28 mouse cellular contexts compared by ENCODE assay signal in genomic region chr10:69918461-69919151, GRCm38 (mm10).
DNase-seq lines count a peak whose midpoint lies in the region; ATAC-seq lines count a peak whose summit lies in the region.
"Had no signal": no experiment of that assay in that cellular context is flagged by ENCODE, and none has a peak within 500 bp of the region (broad histone marks: within the 10 kb centered on the region; RNA-seq: fewer than 3 reads in every experiment).

No protein-coding gene starts in this region.

- H3K9me3 ChIP-seq in midbrain, embryonic 11.5 days (ENCODE audit: control insufficient read depth, low read length): no peaks in the 10 kb centered on the region
- no peaks in the 10 kb centered on the region for H3K9me3 ChIP-seq in midbrain, embryonic 15.5 days
- H3K9me3 ChIP-seq: embryonic facial prominence, embryonic 10.5 days; embryonic facial prominence, embryonic 13.5 days; forebrain, embryonic 12.5 days; hindbrain, embryonic 10.5 days had no signal

- no peak for ATAC-seq in midbrain, embryonic 11.5 days (ENCODE audit: low FRiP score)
- ATAC-seq in midbrain, embryonic 15.5 days (replicated peaks): no peak
- peak; percentile 66 for ATAC-seq in common myeloid progenitor, adult 5-6 weeks (replicated peaks; ENCODE audit: low read depth, poor library complexity, severe bottlenecking)
- ATAC-seq in megakaryocyte, adult 5-6 weeks (ENCODE audit: poor library complexity, severe bottlenecking): peak; percentile 86
- ATAC-seq: CD4-positive, CD25-positive, alpha-beta regulatory T cell, adult 4 months; hindbrain, postnatal 0 days; inflammation-experienced regulatory T-cells, adult 6 months; intestine, embryonic 16.5 days; Patski had no signal

- H3K36me3 ChIP-seq in midbrain, embryonic 11.5 days (ENCODE audit: control insufficient read depth, insufficient read depth, low read length): no peaks in the 10 kb centered on the region
- 0 out of 2 replicates have a peak, but pooled peaks cover 6% of the 10 kb centered on the region for H3K36me3 ChIP-seq in midbrain, embryonic 15.5 days (replicated peaks)
- H3K36me3 ChIP-seq: embryonic facial prominence, embryonic 13.5 days; forebrain, embryonic 12.5 days had no signal

- peaks cover under 1% of the 10 kb centered on the region; the same call in 1 of the 2 replicates for H3K4me1 ChIP-seq in midbrain, embryonic 11.5 days (ENCODE audit: control insufficient read depth, insufficient read depth, low read length)
- no peaks in the 10 kb centered on the region for H3K4me1 ChIP-seq in midbrain, embryonic 15.5 days
- H3K4me1 ChIP-seq: forebrain, embryonic 12.5 days had no signal

- H3K4me2 ChIP-seq in midbrain, embryonic 11.5 days: no peak overlapping the region
- H3K4me2 ChIP-seq in midbrain, embryonic 15.5 days: no peak overlapping the region
- H3K4me2 ChIP-seq: embryonic facial prominence, embryonic 13.5 days; forebrain, embryonic 12.5 days; heart, embryonic 11.5 days; hindbrain, embryonic 14.5 days had no signal

- peak; percentile 74 for DNase-seq in midbrain, embryonic 11.5 days (ENCODE audit: low spot score, missing footprints)
- no peak for DNase-seq in adrenal gland, adult 18-20 months (ENCODE audit: low spot score in 2 of 2)
- DNase-seq in right cerebral cortex, postnatal 25 days: no peak
- DNase-seq in urinary bladder, adult 2 months (ENCODE audit: low spot score): no peak
- DNase-seq: adrenal gland, adult 8-10 months; adrenal gland, postnatal 36 days; cerebellum, adult 18-20 months; cerebellum, adult 9-10 months; cerebellum, postnatal 14 days; embryo, embryonic 11 days; gastrocnemius, postnatal 10 days; gastrocnemius, postnatal 36 days; kidney, adult 18-20 months had no signal

- H3K27ac ChIP-seq in midbrain, embryonic 11.5 days (ENCODE audit: low read depth, low read length): no peak overlapping the region
- H3K27ac ChIP-seq in midbrain, embryonic 15.5 days: no peak overlapping the region
- H3K27ac ChIP-seq: embryonic facial prominence, embryonic 10.5 days; embryonic facial prominence, embryonic 13.5 days; forebrain, embryonic 12.5 days; hindbrain, embryonic 10.5 days; hindbrain, embryonic 14.5 days; hindbrain, postnatal 0 days had no signal

- WGBS in midbrain, embryonic 11.5 days: 98% methylated on average over 6 of the region's 6 CpGs
- WGBS in midbrain, embryonic 15.5 days: 92% methylated on average over 6 of the region's 6 CpGs

- no peak overlapping the region for H3K9ac ChIP-seq in midbrain, embryonic 11.5 days (ENCODE audit: low read length)
- H3K9ac ChIP-seq in midbrain, embryonic 15.5 days: no peak overlapping the region
- H3K9ac ChIP-seq: embryonic facial prominence, embryonic 13.5 days; forebrain, embryonic 12.5 days; hindbrain, embryonic 14.5 days had no signal

- no peak overlapping the region for H3K4me3 ChIP-seq in midbrain, embryonic 11.5 days (ENCODE audit: low read depth, low read length)
- H3K4me3 ChIP-seq in midbrain, embryonic 15.5 days: no peak overlapping the region
- H3K4me3 ChIP-seq: embryonic facial prominence, embryonic 10.5 days; embryonic facial prominence, embryonic 13.5 days; erythroblast, embryonic 14.5 days; forebrain, embryonic 12.5 days; hindbrain, embryonic 10.5 days had no signal

- H3K27me3 ChIP-seq in midbrain, embryonic 11.5 days (ENCODE audit: control insufficient read depth, insufficient read depth, low read length): no peaks in the 10 kb centered on the region
- H3K27me3 ChIP-seq in midbrain, embryonic 15.5 days (replicated peaks): no peaks in the 10 kb centered on the region
- H3K27me3 ChIP-seq: embryonic facial prominence, embryonic 13.5 days; forebrain, embryonic 12.5 days; Patski had no signal

Comparison
In these comparisons a context has a peak if more than half of its experiments do, and no peak if none do; other contexts are left out.
1. ATAC-seq: peak in common myeloid progenitor, adult 5-6 weeks (single experiment) and megakaryocyte, adult 5-6 weeks (single experiment); none in midbrain, embryonic 11.5 days (single experiment) and midbrain, embryonic 15.5 days (single experiment).